Mouse (Mus musculus) liver (tissue): ENCODE results near the gene Wars.

Experiments used
- DNase-seq: peaks from one replicate; pipeline ENCODE4 v3.0.0-alpha.2; 2020; ENCODE audit warnings: mixed read lengths

Gene Wars

DNA sequence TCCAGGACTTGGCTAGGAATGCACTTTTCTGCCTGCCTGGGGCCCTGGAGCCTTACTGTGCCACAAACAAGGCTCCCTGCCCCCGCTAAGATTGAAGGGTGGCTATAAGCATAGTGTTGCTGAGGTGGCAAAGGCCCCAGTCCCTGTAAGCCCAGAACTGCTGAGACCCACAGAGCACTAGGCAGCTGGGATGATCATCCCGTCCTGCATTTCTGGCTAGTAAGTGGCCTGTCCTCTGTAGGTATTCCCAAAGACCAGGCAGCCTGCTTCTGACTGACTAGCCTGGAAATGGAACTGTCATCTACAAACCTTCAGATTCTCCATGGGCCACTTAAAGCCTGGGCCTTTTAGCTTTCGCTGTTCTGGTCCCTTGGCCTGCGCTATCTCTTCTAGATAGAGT is 73.5 kb downstream of the Wars start:
- no peak for DNase-seq

- DNase-seq: no peak
These were observed 77.4 kb downstream of the Wars start for GRCm38 (mm10) chr12:108816569-108816968.

DNA sequence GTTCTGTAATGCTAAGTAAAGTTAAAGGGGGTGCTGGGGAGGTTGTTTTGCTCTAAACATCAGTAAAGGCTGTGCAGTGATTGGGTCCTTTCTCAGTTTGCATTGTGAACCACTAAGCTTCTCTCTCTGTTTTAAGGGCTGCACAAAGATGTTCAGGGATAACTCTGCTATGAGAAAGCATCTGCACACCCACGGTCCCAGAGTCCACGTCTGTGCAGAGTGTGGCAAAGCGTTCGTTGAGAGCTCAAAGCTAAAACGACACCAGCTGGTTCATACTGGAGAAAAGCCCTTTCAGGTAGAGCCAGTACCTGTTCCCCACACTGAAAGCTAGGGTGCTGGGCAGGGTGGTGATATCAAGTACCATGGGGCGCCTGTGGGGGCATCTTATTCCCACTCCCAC is 79.5 kb downstream of the Wars start:
- no peak for DNase-seq

DNA sequence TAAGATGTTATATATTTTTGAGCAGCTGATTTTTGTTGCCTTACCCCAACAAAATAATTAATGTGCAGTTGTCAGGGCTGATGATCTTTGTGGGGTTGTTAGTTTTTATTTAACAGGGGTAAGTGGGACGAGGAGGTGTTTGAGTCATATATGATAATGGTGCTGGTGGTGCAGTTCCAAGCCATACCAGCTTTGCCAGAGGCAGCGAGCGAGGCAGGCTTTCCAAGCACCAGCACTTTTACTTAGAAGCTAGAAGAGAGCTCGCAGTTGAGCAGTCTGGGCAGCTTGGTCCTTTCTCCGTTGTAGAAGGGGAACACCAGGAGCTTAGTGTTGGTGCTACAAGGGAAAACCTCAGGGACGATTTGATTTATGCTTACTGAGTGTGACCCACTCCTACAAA is 81.5 kb downstream of the Wars start:
- no peak for DNase-seq

DNA sequence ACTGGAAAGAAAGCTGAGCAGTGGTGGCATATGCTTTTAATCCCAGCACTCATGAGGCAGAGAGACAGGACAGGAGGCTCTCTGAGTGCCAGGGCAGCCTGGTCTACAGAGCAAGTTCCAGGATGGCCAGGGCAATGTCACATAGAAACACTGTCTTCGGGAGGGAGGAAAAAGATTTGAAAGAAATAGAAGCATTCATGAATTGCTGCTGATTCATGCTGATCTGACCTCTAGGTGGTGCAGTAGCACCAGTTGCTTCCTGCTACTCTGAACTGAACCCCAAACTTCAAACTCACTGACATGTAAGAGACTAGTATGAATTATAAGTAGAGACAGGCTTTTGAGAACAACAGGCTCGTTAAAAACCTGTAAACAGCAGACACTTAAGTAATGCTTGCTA is 82.8 kb downstream of the Wars start:
- DNase-seq: no peak

DNA sequence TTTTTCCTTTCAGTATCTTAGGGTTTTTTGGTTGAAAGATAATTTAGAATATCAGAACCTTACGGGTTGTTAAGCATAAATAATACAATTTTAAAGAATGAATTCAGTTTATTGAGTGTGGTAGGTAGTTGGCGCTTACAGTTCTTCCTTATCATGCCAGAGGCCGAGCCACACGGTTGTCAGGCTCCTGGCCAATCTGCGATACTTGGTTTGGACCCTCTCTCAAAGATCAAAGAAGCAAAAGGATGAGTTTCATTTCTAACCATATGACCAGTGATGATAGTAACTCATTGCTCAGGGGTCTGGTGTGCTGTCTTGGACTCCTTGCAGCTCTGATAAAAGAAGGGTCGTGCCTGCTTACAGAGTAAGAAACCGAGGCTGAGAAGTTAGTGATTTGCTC is 83.7 kb downstream of the Wars start:
- no peak for DNase-seq
